20 mouse cellular contexts compared by ENCODE assay signal in genomic region chr13:12929806-12930205, GRCm38 (mm10).
DNase-seq lines count a peak whose midpoint lies in the region; ATAC-seq and TF ChIP-seq lines count a peak whose summit lies in the region.
"Had no signal": no experiment of that assay in that cellular context is flagged by ENCODE, and none has a peak within 500 bp of the region (broad histone marks: within the 10 kb centered on the region; RNA-seq: fewer than 3 reads in every experiment).

No protein-coding gene starts in this region.

- 89% methylated on average over 5 of the region's 5 CpGs for WGBS in midbrain, embryonic 11.5 days
- WGBS in midbrain, embryonic 15.5 days, result 89% methylated on average over 5 of the region's 5 CpGs

- H3K27me3 ChIP-seq in midbrain, embryonic 11.5 days (ENCODE audit: control insufficient read depth, insufficient read depth, low read length), result no peaks in the 10 kb centered on the region
- H3K27me3 ChIP-seq in midbrain, embryonic 15.5 days (replicated peaks), result no peaks in the 10 kb centered on the region
- H3K27me3 ChIP-seq in C2C12 (ENCODE audit: control insufficient read depth, insufficient read depth, insufficient read length), result no peaks in the 10 kb centered on the region
- no peaks in the 10 kb centered on the region for H3K27me3 ChIP-seq in E14TG2a.4 (ENCODE audit: insufficient read depth, low read length)
- H3K27me3 ChIP-seq: CH12.LX; embryonic facial prominence, embryonic 12.5 days; forebrain, embryonic 13.5 days; forebrain, embryonic 15.5 days had no signal

- H3K9me3 ChIP-seq in midbrain, embryonic 11.5 days (ENCODE audit: control insufficient read depth, low read length), result peaks cover 72% of the 10 kb centered on the region
- H3K9me3 ChIP-seq in midbrain, embryonic 15.5 days, result peaks cover 74% of the 10 kb centered on the region
- peaks cover 87% of the 10 kb centered on the region for H3K9me3 ChIP-seq in E14TG2a.4 (ENCODE audit: low read length)

- no peak overlapping the region for H3K4me2 ChIP-seq in midbrain, embryonic 11.5 days
- H3K4me2 ChIP-seq in midbrain, embryonic 15.5 days, result no peak overlapping the region
- H3K4me2 ChIP-seq: embryonic facial prominence, embryonic 12.5 days; forebrain, embryonic 13.5 days; forebrain, embryonic 15.5 days had no signal

- peak; percentile 68 for DNase-seq in midbrain, embryonic 11.5 days (ENCODE audit: low spot score, missing footprints)
- DNase-seq in adipocyte (ENCODE audit: low spot score), result no peak
- DNase-seq: adrenal gland, adult 8-10 months; adrenal gland, postnatal 14 days; adrenal gland, postnatal 36 days; cerebellum, adult 11-12 months; cerebellum, adult 2 months; cerebellum, adult 9-10 months; cerebellum, postnatal 10 days; cerebellum, postnatal 25 days; forebrain, postnatal 0 days had no signal

- H3K27ac ChIP-seq in midbrain, embryonic 11.5 days (ENCODE audit: low read depth, low read length), result no peak overlapping the region
- no peak overlapping the region for H3K27ac ChIP-seq in midbrain, embryonic 15.5 days
- H3K27ac ChIP-seq: embryonic facial prominence, embryonic 10.5 days; embryonic facial prominence, embryonic 12.5 days; forebrain, embryonic 13.5 days; forebrain, embryonic 15.5 days had no signal

- no peak for ATAC-seq in midbrain, embryonic 11.5 days (ENCODE audit: low FRiP score)
- no peak for ATAC-seq in midbrain, embryonic 15.5 days (replicated peaks)
- ATAC-seq: CD4-positive, CD25-positive, alpha-beta regulatory T cell, adult 4 months; forebrain, embryonic 13.5 days; forebrain, embryonic 15.5 days; forebrain, postnatal 0 days had no signal

- no peak overlapping the region for H3K9ac ChIP-seq in midbrain, embryonic 11.5 days (ENCODE audit: low read length)
- no peak overlapping the region for H3K9ac ChIP-seq in midbrain, embryonic 15.5 days
- H3K9ac ChIP-seq: embryonic facial prominence, embryonic 12.5 days; forebrain, embryonic 13.5 days; forebrain, embryonic 15.5 days; forebrain, postnatal 0 days had no signal

- H3K4me1 ChIP-seq in midbrain, embryonic 11.5 days (ENCODE audit: control insufficient read depth, insufficient read depth, low read length), result no peaks in the 10 kb centered on the region
- no peaks in the 10 kb centered on the region for H3K4me1 ChIP-seq in midbrain, embryonic 15.5 days
- H3K4me1 ChIP-seq in E14TG2a.4 (replicated peaks; ENCODE audit: low read depth, low read length), result no peaks in the 10 kb centered on the region
- H3K4me1 ChIP-seq: embryonic facial prominence, embryonic 10.5 days; embryonic facial prominence, embryonic 12.5 days; forebrain, embryonic 13.5 days; forebrain, embryonic 15.5 days had no signal

- H3K79me2 ChIP-seq in C2C12 (ENCODE audit: control insufficient read depth, insufficient read depth), result no peaks in the 10 kb centered on the region

- no peaks in the 10 kb centered on the region for H3K79me3 ChIP-seq in C2C12 (ENCODE audit: low read depth)

- no peaks in the 10 kb centered on the region for H3K36me3 ChIP-seq in midbrain, embryonic 11.5 days (ENCODE audit: control insufficient read depth, insufficient read depth, low read length)
- no peaks in the 10 kb centered on the region for H3K36me3 ChIP-seq in midbrain, embryonic 15.5 days (replicated peaks)
- no peaks in the 10 kb centered on the region for H3K36me3 ChIP-seq in C2C12 (ENCODE audit: control insufficient read depth, insufficient read depth)
- no peaks in the 10 kb centered on the region; the same call in 1 of the 2 replicates for H3K36me3 ChIP-seq in E14TG2a.4 (ENCODE audit: insufficient read depth, low read length)
- H3K36me3 ChIP-seq: embryonic facial prominence, embryonic 10.5 days; embryonic facial prominence, embryonic 12.5 days; forebrain, embryonic 15.5 days had no signal

- no peak overlapping the region for H3K4me3 ChIP-seq in midbrain, embryonic 11.5 days (ENCODE audit: low read depth, low read length)
- H3K4me3 ChIP-seq in midbrain, embryonic 15.5 days, result no peak overlapping the region
- no peak overlapping the region for H3K4me3 ChIP-seq in C2C12 (ENCODE audit: insufficient read depth, poor library complexity, severe bottlenecking)
- H3K4me3 ChIP-seq in E14TG2a.4 (replicated peaks; ENCODE audit: low read length), result 0 out of 2 replicates have a peak overlapping the region, but pooled peaks have one; percentile 1
- H3K4me3 ChIP-seq: embryonic facial prominence, embryonic 10.5 days; embryonic facial prominence, embryonic 12.5 days; forebrain, embryonic 13.5 days; forebrain, embryonic 15.5 days had no signal

- H3ac ChIP-seq in C2C12 (ENCODE audit: control insufficient read depth, insufficient read length, low read depth), result no peak overlapping the region

- no peak for TF ChIP-seq CTCF in C2C12 (IDR thresholded peaks at IDR 0.05; ENCODE audit: control insufficient read depth, insufficient read depth, insufficient read length)
- TF ChIP-seq CTCF in E14TG2a.4 (conservative IDR thresholded peaks at IDR 0.05; ENCODE audit: low read length), result no peak

TF ChIP-seq in C2C12, 6 proteins besides CTCF, POLR2A, EP300 and RAD21:
- TF ChIP-seq CEBPB (IDR thresholded peaks at IDR 0.05; ENCODE audit: low read depth) (peak; percentile 2), MAX (IDR thresholded peaks at IDR 0.05) (no peak)
